Mouse (Mus musculus) heart, embryonic 13.5 days (tissue): ENCODE results near the gene Scn4b. TPM values are rescaled to one million over a fixed set of nuclear protein-coding genes. Genes with fewer than 3 reads are reported as not detected.

Experiments used
- ATAC-seq: fragments of 200-750 bp; cut with Nextera tagmentation; 2 replicates; pipeline ENCODE4 v1.8.0; 2017; ENCODE audit warnings: moderate TSS enrichment; ENCODE audit not compliant: insufficient number of reproducible peaks, low FRiP score, low TSS enrichment; ENCODE audit errors: extremely low read depth
- H3K27ac ChIP-seq: fragments of 300-500 bp; sonication (generic); replicated peaks from 2 replicates; pipeline ENCODE4 v1.5.1; 2015; ENCODE audit warnings: moderate library complexity, mild to moderate bottlenecking, inconsistent platforms
- H3K27me3 ChIP-seq: fragments of 300-500 bp; sonication (generic); replicated peaks from 2 replicates; pipeline ENCODE4 v1.6.1; 2015; ENCODE audit warnings: mild to moderate bottlenecking, inconsistent platforms
- H3K36me3 ChIP-seq: fragments of 300-500 bp; sonication (generic); 2 replicates; pipeline ENCODE4 v1.6.1; 2015; ENCODE audit warnings: mild to moderate bottlenecking, inconsistent platforms
- H3K4me1 ChIP-seq: fragments of 300-500 bp; sonication (generic); 2 replicates; pipeline ENCODE4 v1.6.1; 2015; ENCODE audit warnings: inconsistent platforms
- H3K4me2 ChIP-seq: fragments of 300-500 bp; sonication (generic); 2 replicates; pipeline ENCODE4 v1.6.1; 2015; ENCODE audit warnings: inconsistent platforms, mild to moderate bottlenecking, moderate library complexity
- H3K4me3 ChIP-seq: fragments of 300-500 bp; sonication (generic); 2 replicates; pipeline ENCODE4 v1.5.1; 2015; ENCODE audit warnings: moderate library complexity, mild to moderate bottlenecking, inconsistent platforms
- H3K9ac ChIP-seq: fragments of 300-500 bp; sonication (generic); 2 replicates; pipeline ENCODE4 v1.6.1; 2015; ENCODE audit warnings: inconsistent platforms, mild to moderate bottlenecking, moderate library complexity
- H3K9me3 ChIP-seq: fragments of 300-500 bp; sonication (generic); 2 replicates; pipeline ENCODE4 v1.6.1; 2016; ENCODE audit warnings: inconsistent platforms
- WGBS: fragments of 180-500 bp; shearing (Covaris S2); methylation state at CpG from one replicate; pipeline ENCODE4 v1.1.7; 2015; ENCODE audit warnings: mixed read lengths; 5-methylcytosine and 5-hydroxymethylcytosine counted together
- polyA plus RNA-seq: library from polyadenylated mRNA; unstranded; fragments of >200 nt; fragmentation: Nextera tagmentation; extraction: Ambion mirVana; gene quantifications from 2 replicates; pipeline ENCODE4 v1.2.1, GENCODE M21; 2015

The Scn4b gene
- 0.17 and 0.44 TPM in 2 replicates for polyA plus RNA-seq

DNA sequence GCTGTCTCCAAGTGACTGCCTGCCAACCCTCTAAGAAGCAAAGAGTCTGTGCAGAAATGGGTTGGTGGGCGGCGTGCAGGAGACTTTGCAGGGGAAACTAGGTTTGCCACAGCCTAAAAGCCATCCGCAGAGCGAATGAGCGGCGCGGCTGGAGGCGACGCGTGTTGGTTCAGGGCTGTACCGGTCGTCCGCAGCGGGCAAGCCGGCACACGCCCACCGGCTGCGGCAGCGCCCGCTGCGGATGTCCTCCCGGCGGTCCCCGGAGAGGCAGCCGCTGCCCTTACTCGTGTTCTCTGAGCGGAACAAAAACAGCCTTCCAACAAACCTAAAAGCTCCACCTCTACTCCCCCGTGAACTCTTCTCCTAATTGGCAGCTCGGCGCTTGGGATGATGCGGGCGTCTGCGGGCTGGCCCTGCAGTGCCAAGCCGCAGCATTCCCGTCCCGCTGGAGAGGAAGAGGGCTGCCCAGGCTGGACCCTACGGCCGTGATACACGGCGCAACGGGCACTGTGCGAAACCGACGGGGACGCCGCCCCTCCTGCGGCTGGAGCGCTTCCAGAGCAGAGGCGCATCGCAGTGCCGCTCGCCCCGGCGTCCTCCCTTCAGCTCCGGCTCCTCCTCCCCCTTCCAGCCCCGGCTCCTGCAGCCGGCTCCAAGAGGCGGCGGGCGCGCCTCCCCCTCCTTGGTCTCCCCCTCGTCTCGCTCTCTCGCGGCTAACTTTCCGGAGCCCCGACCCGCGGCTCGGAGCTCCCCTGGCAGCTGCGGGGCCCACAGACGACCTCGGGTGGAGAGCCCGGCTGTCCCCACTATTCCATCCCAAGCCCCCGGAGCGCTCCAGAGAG lies at the start of gene Scn4b:
TSS of gene Scn4b (plus strand) at position 205 of the 842 bp plus-strand sequence.
- Histone ChIP-seq H3K27me3 (peaks cover 99% of the 10 kb centered on the region), H3K4me2 (peak within 1 kb of the TSS; percentile 98), H3K4me3 (peak within 1 kb of the TSS; percentile 64), H3K27ac (peak within 1 kb of the TSS; percentile 54; the same call in 1 of the 2 replicates), H3K4me1 (peaks cover 42% of the 10 kb centered on the region), H3K9me3 (no peaks in the 10 kb centered on the region), H3K36me3 (no peaks in the 10 kb centered on the region), H3K9ac (peak within 1 kb of the TSS; percentile 70)
- no peak for ATAC-seq
- WGBS: under 1% methylated on average over 73 of the region's 76 CpGs

DNA sequence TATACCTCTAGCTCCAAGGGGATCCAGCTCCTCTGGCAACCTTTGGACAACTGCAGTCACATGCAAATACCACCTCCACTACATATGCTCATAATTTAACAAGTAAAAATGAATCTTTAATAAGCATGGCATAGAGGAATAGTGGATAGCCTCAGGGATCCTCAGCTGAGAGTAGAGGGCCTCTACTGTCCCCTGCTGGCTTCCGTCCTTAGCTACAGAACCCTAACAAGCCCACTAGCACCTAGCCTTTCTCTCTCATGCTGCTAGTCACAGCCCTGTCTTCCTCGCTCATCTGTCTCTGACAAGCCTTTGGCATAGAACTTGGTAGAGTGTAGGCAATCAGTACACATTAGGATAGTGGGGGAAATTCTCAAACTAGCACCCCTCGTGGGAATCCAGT lies 47.4 kb upstream of the Scn4b start:
- Histone ChIP-seq H3K9ac (no peak overlapping the region), H3K4me3 (no peak overlapping the region), H3K4me2 (no peak overlapping the region), H3K36me3 (no peaks in the 10 kb centered on the region), H3K4me1 (peaks cover 8% of the 10 kb centered on the region), H3K9me3 (no peaks in the 10 kb centered on the region), H3K27ac (no peak overlapping the region), H3K27me3 (peaks cover 13% of the 10 kb centered on the region)
- ATAC-seq: no peak
- WGBS: 66% methylated on average over 3 of the region's 3 CpGs

DNA sequence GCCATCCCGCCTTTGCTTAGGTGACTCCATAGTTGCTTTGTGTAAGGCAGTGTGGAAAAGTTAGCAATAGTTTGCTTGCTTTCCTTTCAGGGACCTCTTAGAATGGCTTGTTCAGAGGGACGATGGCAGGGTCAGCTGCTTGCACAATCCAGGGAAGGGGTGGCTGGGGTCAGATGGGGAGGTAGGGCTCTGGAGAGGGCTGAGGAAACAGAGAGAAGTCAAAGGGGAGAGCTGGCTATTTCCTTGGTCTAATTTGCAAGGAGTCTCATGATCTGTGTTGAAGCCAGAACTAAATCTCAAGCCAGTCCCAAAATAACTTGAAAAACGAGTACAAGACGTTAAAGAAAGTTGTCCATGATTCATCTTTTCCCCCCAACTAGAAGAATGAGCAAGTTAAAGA lies 45.6 kb upstream of the Scn4b start:
- ATAC-seq: no peak
- Histone ChIP-seq H3K36me3 (no peaks in the 10 kb centered on the region), H3K4me1 (peaks cover 8% of the 10 kb centered on the region), H3K4me2 (no peak overlapping the region), H3K27me3 (peaks cover 10% of the 10 kb centered on the region; the same call in 1 of the 2 replicates), H3K9ac (no peak overlapping the region), H3K9me3 (no peaks in the 10 kb centered on the region), H3K4me3 (no peak overlapping the region), H3K27ac (peak overlapping the region; percentile 52)
- 38% methylated on average over 4 of the region's 4 CpGs for WGBS

DNA sequence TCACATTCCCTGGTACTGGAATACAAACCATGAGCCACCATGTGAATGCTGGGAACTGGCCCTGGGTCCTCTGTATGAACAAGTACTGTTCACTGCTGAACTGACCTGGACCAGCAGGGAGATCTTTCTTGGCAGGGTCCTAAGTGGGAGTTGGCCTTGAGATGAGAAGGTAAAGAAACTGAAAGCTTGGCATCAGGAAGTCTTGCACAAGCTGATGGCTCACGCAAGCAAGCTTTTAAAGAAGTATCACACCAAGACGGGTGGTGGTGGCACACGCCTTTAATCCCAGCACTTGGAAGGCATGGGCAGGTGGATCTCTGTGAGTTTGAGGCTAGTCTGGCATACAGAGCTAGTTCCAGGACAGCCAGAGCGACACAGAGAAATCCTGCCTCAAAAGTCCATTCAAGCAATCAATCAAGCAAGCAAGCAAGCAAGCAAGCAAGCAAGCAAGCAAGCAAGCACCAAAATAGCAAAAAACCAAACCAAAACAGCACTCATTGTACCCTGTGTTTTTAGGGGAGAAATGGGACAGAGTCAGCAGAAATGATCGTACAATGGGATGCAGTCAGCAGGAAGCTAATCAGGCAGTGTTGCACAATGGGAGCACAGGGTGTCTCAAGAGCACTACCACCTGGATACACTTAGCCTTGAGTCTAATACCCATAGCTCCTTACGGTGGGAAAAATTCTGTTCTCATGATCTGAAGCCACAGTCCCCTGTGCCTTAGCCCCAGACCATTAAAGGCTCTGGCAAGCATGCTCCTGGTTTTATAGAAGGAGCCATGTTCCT lies 42.9 kb upstream of the Scn4b start:
- WGBS: 69% methylated on average over 6 of the region's 6 CpGs
- Histone ChIP-seq H3K4me3 (no peak overlapping the region), H3K9me3 (no peaks in the 10 kb centered on the region), H3K27ac (no peak overlapping the region), H3K4me1 (peaks cover 8% of the 10 kb centered on the region), H3K9ac (no peak overlapping the region), H3K27me3 (peaks cover 8% of the 10 kb centered on the region; the same call in 1 of the 2 replicates), H3K36me3 (no peaks in the 10 kb centered on the region), H3K4me2 (no peak overlapping the region)
- ATAC-seq: no peak

DNA sequence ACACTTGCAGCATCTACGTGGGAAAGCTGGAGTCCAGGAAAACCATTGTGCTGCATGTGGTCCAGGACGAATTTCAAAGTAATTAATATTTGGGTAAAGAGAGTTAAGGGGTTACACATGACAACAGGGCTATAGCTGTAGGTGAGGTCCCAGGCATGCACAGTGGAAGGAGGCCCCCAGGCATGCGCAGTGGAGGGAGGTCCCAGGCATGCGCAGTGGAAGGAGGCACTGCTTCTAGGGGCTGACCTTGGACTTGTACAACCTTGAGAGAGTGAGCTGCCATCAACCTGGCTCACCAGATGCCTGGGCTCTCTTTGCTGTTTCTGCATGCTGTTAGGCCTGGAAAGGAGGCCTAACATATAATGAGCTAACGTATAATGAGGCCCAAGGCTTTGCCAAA lies 40.3 kb upstream of the Scn4b start:
- 86% methylated on average over 5 of the region's 5 CpGs for WGBS

DNA sequence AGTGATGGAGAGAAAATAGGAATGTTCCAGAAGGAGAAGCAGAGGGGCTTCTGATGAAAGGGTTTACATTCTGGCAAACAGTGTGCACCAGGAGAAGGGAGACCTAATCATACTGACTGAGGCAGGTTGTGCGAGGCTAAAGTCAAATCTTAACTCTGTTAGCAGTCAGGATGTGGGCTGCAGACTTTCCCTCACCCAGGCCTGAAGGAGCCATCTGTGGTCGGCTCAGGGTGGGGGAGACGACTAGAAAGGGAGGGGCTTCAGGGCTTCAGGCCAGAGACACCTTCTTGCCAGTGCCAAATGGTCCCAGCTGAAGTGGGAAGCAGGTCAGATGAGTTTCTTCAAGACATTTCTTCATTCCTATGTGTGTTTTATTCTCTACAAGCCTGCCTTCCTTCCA lies 39.8 kb upstream of the Scn4b start:
- Histone ChIP-seq H3K4me1 (peaks cover 9% of the 10 kb centered on the region), H3K36me3 (no peaks in the 10 kb centered on the region), H3K9ac (no peak overlapping the region), H3K27ac (no peak overlapping the region), H3K4me2 (no peak overlapping the region), H3K9me3 (no peaks in the 10 kb centered on the region), H3K27me3 (peaks cover 8% of the 10 kb centered on the region; the same call in 1 of the 2 replicates), H3K4me3 (no peak overlapping the region)
- 32% methylated on average over 3 of the region's 3 CpGs for WGBS
- ATAC-seq: no peak

More for the DNA sequence above, 40.3 kb upstream of the Scn4b start:
- no peak overlapping the region for H3K4me2 ChIP-seq
- no peak overlapping the region for H3K27ac ChIP-seq
- no peak for ATAC-seq
- no peak overlapping the region for H3K9ac ChIP-seq
- no peaks in the 10 kb centered on the region for H3K36me3 ChIP-seq
- peaks cover 6% of the 10 kb centered on the region for H3K4me1 ChIP-seq
- no peak overlapping the region for H3K4me3 ChIP-seq
- no peaks in the 10 kb centered on the region for H3K9me3 ChIP-seq
- peaks cover 8% of the 10 kb centered on the region; the same call in 1 of the 2 replicates for H3K27me3 ChIP-seq

DNA sequence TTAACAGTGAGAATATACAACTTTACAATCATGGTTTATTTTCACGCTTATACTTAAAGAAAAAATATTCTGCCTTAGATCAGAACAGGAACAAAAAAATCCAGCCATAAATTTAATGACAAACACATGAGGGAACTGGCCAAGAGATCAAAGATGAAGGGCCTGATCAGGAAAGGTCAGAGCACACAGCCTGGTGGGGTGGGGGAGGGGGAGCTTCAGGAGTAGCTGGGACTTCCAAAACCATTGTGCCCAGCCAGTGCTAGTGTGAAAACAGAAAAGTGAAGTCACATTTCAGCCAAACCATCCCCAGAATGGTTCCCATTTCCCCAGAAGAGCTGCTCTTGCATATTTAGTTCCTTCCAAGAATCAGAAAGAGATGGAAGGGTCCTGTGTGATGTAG lies 35.7 kb upstream of the Scn4b start:
- Histone ChIP-seq H3K9me3 (no peaks in the 10 kb centered on the region), H3K27ac (no peak overlapping the region), H3K4me2 (no peak overlapping the region), H3K27me3 (0 out of 2 replicates have a peak, but pooled peaks cover 2% of the 10 kb centered on the region), H3K36me3 (no peaks in the 10 kb centered on the region), H3K4me1 (peaks cover 17% of the 10 kb centered on the region), H3K4me3 (no peak overlapping the region), H3K9ac (no peak overlapping the region)
- no peak for ATAC-seq
- WGBS: 80% methylated on average over 1 of the region's 1 CpGs

DNA sequence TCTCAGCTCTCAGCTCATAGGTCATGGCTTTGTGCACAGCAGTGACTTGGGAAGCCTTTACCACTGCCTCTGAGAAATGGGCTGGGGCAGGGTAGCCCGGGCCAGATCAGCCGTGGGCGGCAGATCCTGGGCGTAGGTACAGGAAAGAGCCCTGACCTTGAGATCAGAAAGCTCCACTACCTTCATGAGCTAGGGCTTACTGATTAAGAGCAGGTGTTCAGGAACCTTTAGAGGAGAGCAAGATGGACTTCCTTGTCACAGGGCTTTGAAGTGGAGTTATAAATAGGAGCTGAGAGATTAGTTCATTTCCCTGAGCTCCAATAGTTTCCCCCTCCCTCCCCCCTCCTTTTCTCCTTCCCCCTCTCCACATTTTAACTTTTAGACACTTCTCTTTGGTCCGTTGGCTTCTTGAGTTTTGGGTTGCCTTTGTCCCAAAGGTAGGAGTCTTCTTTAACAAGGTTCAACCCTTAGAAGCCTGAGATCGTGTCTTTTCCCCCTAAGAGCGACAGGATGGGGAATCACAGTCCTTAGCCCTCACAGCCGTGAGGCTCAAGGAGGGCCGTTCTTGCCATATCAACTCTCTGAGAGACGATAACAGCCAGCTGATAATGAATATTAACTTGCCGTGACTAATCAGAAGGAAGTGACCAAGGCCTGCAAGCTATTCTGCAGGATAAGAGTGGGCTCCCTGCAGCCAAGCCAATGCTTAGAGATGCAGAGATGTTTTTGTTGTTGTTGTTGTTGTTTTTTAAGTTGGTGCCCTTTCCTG lies 34.8 kb upstream of the Scn4b start:
- Histone ChIP-seq H3K36me3 (no peaks in the 10 kb centered on the region), H3K27ac (no peak overlapping the region), H3K9me3 (no peaks in the 10 kb centered on the region), H3K4me1 (peaks cover 17% of the 10 kb centered on the region), H3K4me2 (peak overlapping the region; percentile 13; the same call in 1 of the 2 replicates), H3K9ac (no peak overlapping the region), H3K4me3 (no peak overlapping the region), H3K27me3 (0 out of 2 replicates have a peak, but pooled peaks cover under 1% of the 10 kb centered on the region)
- 18% methylated on average over 11 of the region's 11 CpGs for WGBS
- ATAC-seq: no peak

DNA sequence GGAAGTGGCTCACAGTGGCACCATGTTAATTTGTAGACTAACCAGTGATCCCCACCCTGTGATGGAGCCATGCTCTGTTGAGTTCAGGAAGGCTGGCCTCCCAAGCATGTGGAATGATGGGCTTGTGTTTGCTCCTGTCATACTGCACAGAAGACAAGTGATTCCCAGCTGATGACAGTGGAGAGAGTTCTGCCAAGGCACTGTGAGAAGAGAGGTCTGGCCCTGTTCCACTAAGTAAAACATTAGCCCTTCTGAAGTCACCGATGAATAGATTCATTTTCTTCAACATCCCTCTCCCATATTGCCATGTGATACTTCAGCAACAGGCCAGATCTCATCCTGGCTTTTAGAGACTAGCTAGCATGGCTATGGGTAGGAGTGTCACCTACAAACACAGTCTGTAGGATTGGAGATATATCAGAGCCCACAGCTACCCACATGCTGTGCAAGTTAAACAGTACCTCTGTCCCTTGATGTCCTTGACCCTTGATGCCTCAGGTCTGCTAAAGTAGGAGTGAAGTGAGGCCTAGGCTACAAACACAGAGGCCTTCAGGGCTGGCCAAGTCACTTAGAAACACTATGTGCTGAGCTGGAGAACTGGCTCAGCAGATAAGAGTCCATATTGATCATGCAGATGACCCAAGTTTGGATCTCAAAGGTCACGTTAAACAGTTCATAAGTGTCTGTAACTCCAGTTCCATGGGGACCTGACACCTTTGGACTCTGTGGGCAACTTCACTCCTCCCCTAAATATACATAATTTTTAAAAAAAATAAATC lies 32.4 kb upstream of the Scn4b start:
- H3K9ac ChIP-seq: no peak overlapping the region
- no peak overlapping the region for H3K4me2 ChIP-seq
- ATAC-seq: no peak
- H3K4me1 ChIP-seq: peaks cover 17% of the 10 kb centered on the region
- no peaks in the 10 kb centered on the region for H3K9me3 ChIP-seq
- H3K4me3 ChIP-seq: no peak overlapping the region
- 77% methylated on average over 2 of the region's 2 CpGs for WGBS
- no peaks in the 10 kb centered on the region for H3K36me3 ChIP-seq
- H3K27me3 ChIP-seq: 0 out of 2 replicates have a peak, but pooled peaks cover 3% of the 10 kb centered on the region
- no peak overlapping the region for H3K27ac ChIP-seq

DNA sequence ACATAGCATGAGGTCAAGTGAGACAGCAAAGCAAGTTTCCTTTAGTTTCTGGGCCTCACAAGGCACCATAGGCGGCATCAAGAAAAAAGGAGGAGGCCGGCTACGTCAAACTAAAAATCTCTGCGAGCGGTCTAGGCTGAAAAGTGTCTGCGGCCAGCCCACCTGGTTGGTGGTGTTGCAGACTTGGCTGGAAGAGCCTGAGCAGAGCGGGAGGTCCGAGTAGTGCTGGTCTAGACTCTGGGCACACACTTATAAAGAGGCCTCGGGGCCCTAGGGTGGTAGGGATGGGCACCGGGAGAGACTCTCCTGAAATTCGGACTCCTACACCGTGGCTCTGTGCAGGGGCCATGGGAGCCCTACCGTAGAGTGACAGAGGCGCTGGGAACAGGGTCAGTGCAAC lies 22.5 kb upstream of the Scn4b start:
- WGBS: 4% methylated on average over 14 of the region's 14 CpGs
- H3K9me3 ChIP-seq: no peaks in the 10 kb centered on the region
- H3K4me3 ChIP-seq: peak overlapping the region; percentile 47
- peak overlapping the region; percentile 64; the same call in 1 of the 2 replicates for H3K9ac ChIP-seq
- H3K4me2 ChIP-seq: peak overlapping the region; percentile 66
- no peak overlapping the region for H3K27ac ChIP-seq
- peak; percentile 27; the same call in 1 of the 2 replicates for ATAC-seq
- peaks cover 28% of the 10 kb centered on the region for H3K27me3 ChIP-seq
- no peaks in the 10 kb centered on the region for H3K36me3 ChIP-seq
- peaks cover 11% of the 10 kb centered on the region for H3K4me1 ChIP-seq
